Mouse (Mus musculus) lung, embryonic 14.5 days (tissue): ENCODE results near the gene Trappc4. TPM values are rescaled to one million over a fixed set of nuclear protein-coding genes. Genes with fewer than 3 reads are reported as not detected.

Experiments used
- ATAC-seq: fragments of 200-750 bp; cut with Nextera tagmentation; 2 replicates; pipeline ENCODE4 v1.8.0; 2017; ENCODE audit warnings: mild to moderate bottlenecking, moderate TSS enrichment, moderate library complexity; ENCODE audit not compliant: insufficient read depth
- DNase-seq: peaks from one replicate; pipeline ENCODE4 v3.0.0-alpha.2; 2015
- H3K27ac ChIP-seq: fragments of 300-500 bp; sonication (generic); 2 replicates; pipeline ENCODE4 v1.5.1; 2014; ENCODE audit warnings: low read depth, mild to moderate bottlenecking, moderate library complexity
- H3K27me3 ChIP-seq: fragments of 300-500 bp; sonication (generic); 2 replicates; pipeline ENCODE4 v1.6.1; 2014; ENCODE audit warnings: low read length, control low read depth; ENCODE audit not compliant: insufficient read depth
- H3K36me3 ChIP-seq: fragments of 300-500 bp; sonication (generic); 2 replicates; pipeline ENCODE4 v1.6.1; 2014; ENCODE audit warnings: control low read depth; ENCODE audit not compliant: insufficient read depth
- H3K4me1 ChIP-seq: fragments of 300-500 bp; sonication (generic); 2 replicates; pipeline ENCODE4 v1.6.1; 2014; ENCODE audit warnings: antibody characterized with exemption, control low read depth; ENCODE audit not compliant: insufficient read depth
- H3K4me2 ChIP-seq: fragments of 300-500 bp; sonication (generic); 2 replicates; pipeline ENCODE4 v1.6.1; 2014; ENCODE audit warnings: mild to moderate bottlenecking
- H3K4me3 ChIP-seq: fragments of 300-500 bp; sonication (generic); 2 replicates; pipeline ENCODE4 v1.5.1; 2014; ENCODE audit warnings: low read depth, low read length
- H3K9ac ChIP-seq: fragments of 300-500 bp; sonication (generic); 2 replicates; pipeline ENCODE4 v1.6.1; 2014
- H3K9me3 ChIP-seq: fragments of 300-500 bp; sonication (generic); 2 replicates; pipeline ENCODE4 v1.6.1; 2016; ENCODE audit warnings: low read depth, low read length, control low read depth
- CTCF ChIP-seq: IDR thresholded peaks from 2 replicates; pipeline ENCODE4 v1.5.1; 2016; ENCODE audit warnings: antibody characterized with exemption, low read depth
- WGBS: fragments of 180-500 bp; shearing (Covaris S2); extraction: QIAGEN DNeasy Blood & Tissue Kit; methylation state at CpG from one replicate; pipeline ENCODE4 v1.1.7; 2014; 5-methylcytosine and 5-hydroxymethylcytosine counted together
- polyA plus RNA-seq: library from polyadenylated mRNA; unstranded; fragments of >200 nt; fragmentation: Nextera tagmentation; extraction: Ambion mirVana; gene quantifications from 2 replicates; pipeline ENCODE4 v1.2.1, GENCODE M21; 2014

The Trappc4 gene
- polyA plus RNA-seq, 1 experiment from 2014 or later = 121 TPM

GRCm38 (mm10) chr9:44407752-44408097 lies 325 bp upstream of the Trappc4 start:
- H3K27me3 ChIP-seq = no peaks in the 10 kb centered on the region
- no peaks in the 10 kb centered on the region for H3K9me3 ChIP-seq
- DNase-seq = no peak
- H3K4me2 ChIP-seq = peak overlapping the region; percentile 82
- WGBS = 0% methylated on average over 24 of the region's 24 CpGs
- no peak for TF ChIP-seq CTCF
- peak overlapping the region; percentile 91 for H3K9ac ChIP-seq
- no peaks in the 10 kb centered on the region for H3K4me1 ChIP-seq
- no peak for ATAC-seq
- H3K4me3 ChIP-seq = peak overlapping the region; percentile 84
- peak overlapping the region; percentile 94 for H3K27ac ChIP-seq
- H3K36me3 ChIP-seq = peaks cover 70% of the 10 kb centered on the region

DNA sequence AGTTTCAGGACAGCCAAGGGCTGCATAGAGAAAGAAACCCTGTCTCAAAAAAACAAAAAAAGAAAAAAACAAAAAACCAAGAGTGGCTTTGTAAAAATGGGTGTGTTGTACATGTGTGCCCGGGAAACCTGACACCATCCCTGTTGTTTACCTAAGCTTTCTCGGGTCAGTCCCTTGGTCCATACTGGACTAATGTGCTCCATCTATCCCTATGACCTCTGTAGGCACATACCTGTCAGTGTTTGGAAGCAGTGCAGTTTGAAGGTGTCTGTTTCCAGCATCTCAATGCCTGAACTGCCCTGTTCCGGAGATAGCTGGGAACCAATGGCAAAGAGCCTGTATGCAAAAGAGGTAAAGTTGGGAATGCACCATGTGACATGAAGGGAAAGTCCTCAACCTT lies 2.4 kb downstream of the Trappc4 start:
- H3K4me2 ChIP-seq = no peak overlapping the region
- no peak overlapping the region for H3K4me3 ChIP-seq
- no peaks in the 10 kb centered on the region for H3K27me3 ChIP-seq
- no peak for ATAC-seq
- peaks cover 72% of the 10 kb centered on the region for H3K36me3 ChIP-seq
- H3K27ac ChIP-seq = no peak overlapping the region
- no peak for DNase-seq
- H3K9me3 ChIP-seq = no peaks in the 10 kb centered on the region
- WGBS = 59% methylated on average over 3 of the region's 3 CpGs
- H3K4me1 ChIP-seq = no peaks in the 10 kb centered on the region
- no peak for TF ChIP-seq CTCF
- no peak overlapping the region for H3K9ac ChIP-seq

DNA sequence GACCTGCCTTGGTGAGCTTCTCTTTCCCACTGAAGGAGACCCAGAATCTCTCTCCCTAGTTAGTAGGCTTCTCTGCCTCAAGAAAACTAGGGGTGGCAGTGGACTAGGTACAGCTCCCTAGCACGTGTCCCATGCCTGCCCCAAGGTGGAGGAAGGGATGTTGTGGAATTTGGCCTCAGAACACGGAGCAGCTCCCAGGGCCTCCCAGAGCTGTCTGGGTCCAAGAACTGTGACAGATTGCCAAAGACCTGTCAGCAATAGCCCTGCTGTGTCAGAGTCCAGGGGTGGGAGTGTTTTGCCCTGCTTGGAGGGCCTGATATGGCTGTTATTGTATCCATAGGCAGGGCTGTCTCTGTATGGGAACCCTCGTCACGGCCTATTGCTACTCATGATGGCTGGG lies 6.3 kb downstream of the Trappc4 start:
- H3K9ac ChIP-seq = no peak overlapping the region
- 80% methylated on average over 4 of the region's 4 CpGs for WGBS
- DNase-seq (no peak), ATAC-seq (no peak)
- H3K9me3 ChIP-seq = no peaks in the 10 kb centered on the region
- H3K27me3 ChIP-seq = 0 out of 2 replicates have a peak, but pooled peaks cover 3% of the 10 kb centered on the region
- H3K27ac ChIP-seq = no peak overlapping the region
- no peak overlapping the region for H3K4me2 ChIP-seq
- H3K36me3 ChIP-seq = peaks cover 70% of the 10 kb centered on the region
- H3K4me1 ChIP-seq = no peaks in the 10 kb centered on the region
- TF ChIP-seq CTCF = no peak
- no peak overlapping the region for H3K4me3 ChIP-seq

GRCm38 (mm10) chr9:44399795-44400114 lies 7.6 kb downstream of the Trappc4 start:
- no peaks in the 10 kb centered on the region for H3K9me3 ChIP-seq
- TF ChIP-seq CTCF = no peak

DNA sequence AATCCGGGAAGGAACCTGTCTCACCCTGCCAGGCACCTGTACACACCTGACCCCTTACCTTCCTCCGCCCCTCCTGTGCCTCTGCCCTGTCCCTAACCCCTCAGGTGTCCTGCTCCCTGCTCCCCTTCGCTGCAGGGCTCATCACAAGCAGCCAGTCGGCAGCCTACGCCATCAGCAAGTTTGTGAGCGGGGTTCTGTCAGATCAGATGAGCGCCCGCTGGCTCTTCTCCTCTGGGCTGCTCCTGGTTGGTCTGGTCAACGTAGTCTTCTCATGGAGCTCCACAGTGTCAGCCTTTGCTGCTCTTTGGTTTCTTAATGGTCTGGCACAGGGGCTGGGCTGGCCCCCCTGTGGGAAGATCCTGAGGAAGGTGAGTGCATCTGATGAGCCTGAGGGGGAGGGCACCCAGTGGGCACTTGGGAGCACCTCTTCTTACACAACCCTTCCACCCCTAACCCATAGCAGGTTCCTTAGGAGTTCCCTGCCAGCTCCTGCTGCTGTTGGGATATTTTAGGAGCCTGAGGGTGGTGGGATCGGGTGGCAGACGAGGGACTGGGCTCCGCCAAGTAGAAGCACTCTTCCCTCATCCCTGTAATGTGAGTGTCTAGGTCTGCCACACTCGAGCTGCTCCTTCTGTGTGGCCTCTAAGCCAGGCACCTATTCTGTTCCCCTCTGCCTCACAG lies 8.1 kb downstream of the Trappc4 start:
- TF ChIP-seq CTCF = no peak
- H3K4me1 ChIP-seq = no peaks in the 10 kb centered on the region
- no peak overlapping the region for H3K4me2 ChIP-seq
- H3K4me3 ChIP-seq = no peak overlapping the region
- no peak for DNase-seq
- no peak overlapping the region for H3K27ac ChIP-seq
- ATAC-seq = no peak
- peaks cover 55% of the 10 kb centered on the region for H3K36me3 ChIP-seq
- H3K9ac ChIP-seq = no peak overlapping the region
- H3K27me3 ChIP-seq = 0 out of 2 replicates have a peak, but pooled peaks cover 3% of the 10 kb centered on the region
- WGBS = 80% methylated on average over 13 of the region's 13 CpGs
- no peaks in the 10 kb centered on the region for H3K9me3 ChIP-seq

More at GRCm38 (mm10) chr9:44399795-44400114, 7.6 kb downstream of the Trappc4 start:
- DNase-seq (no peak), ATAC-seq (no peak)
- no peak overlapping the region for H3K4me2 ChIP-seq
- H3K27me3 ChIP-seq = 0 out of 2 replicates have a peak, but pooled peaks cover 3% of the 10 kb centered on the region
- no peak overlapping the region for H3K9ac ChIP-seq
- H3K4me3 ChIP-seq = no peak overlapping the region
- H3K27ac ChIP-seq = no peak overlapping the region
- WGBS = 94% methylated on average over 6 of the region's 6 CpGs
- H3K36me3 ChIP-seq = peaks cover 60% of the 10 kb centered on the region
- no peaks in the 10 kb centered on the region for H3K4me1 ChIP-seq

DNA sequence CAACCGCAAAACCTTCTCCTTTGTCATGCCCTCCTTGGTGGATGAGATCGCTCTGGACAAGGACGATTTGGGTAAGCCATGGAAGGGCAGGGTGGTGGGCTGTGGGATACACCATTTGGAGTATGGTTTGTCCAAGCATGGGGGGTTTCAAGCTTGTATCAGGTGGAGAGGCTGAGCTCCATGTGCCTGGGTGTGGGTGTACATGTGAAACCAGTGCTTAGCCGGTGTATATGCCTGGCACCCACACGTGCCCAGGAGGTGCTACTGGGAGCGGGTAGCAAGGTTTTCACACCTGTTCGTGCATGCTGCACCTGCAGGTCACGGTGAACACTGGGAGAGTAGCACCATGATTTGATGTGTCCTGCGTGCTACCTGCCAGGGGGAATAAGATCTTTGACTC lies 8.8 kb downstream of the Trappc4 start:
- ATAC-seq (no peak), DNase-seq (no peak)
- H3K9me3 ChIP-seq = no peaks in the 10 kb centered on the region
- H3K4me3 ChIP-seq = peak overlapping the region; percentile 79; the same call in 1 of the 2 replicates
- TF ChIP-seq CTCF = no peak
- H3K4me2 ChIP-seq = peak overlapping the region; percentile 96; the same call in 1 of the 2 replicates
- peaks cover 48% of the 10 kb centered on the region for H3K36me3 ChIP-seq
- H3K27me3 ChIP-seq = 0 out of 2 replicates have a peak, but pooled peaks cover 3% of the 10 kb centered on the region
- H3K27ac ChIP-seq = no peak overlapping the region
- WGBS = 75% methylated on average over 9 of the region's 9 CpGs
- no peaks in the 10 kb centered on the region for H3K4me1 ChIP-seq
- H3K9ac ChIP-seq = no peak overlapping the region

DNA sequence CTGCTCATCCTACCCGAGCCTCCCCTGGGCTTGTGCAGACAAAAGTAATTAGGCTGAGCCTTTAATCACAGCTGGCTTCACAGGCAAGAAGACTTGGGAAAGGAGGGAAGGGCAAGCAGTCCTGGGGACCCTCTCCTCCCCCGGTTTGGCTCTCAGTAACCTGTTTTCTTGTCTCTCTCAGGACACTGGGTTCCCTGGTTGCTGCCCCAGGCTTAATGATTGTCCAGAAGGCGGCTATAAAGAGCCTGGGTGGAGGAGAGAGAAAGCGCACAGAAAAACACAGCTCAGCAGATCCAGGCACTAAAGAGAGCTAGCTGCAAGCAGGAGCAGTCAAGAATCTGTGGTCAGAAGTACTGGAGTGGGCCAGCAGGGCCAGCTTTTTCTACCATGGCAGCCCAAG lies 9.3 kb downstream of the Trappc4 start:
- DNase-seq (no peak), ATAC-seq (no peak)
- Histone ChIP-seq H3K4me2 (peak overlapping the region; percentile 96), H3K4me1 (no peaks in the 10 kb centered on the region), H3K27ac (no peak overlapping the region), H3K27me3 (0 out of 2 replicates have a peak, but pooled peaks cover 3% of the 10 kb centered on the region), H3K36me3 (peaks cover 43% of the 10 kb centered on the region), H3K4me3 (peak overlapping the region; percentile 79), H3K9ac (peak overlapping the region; percentile 76; the same call in 1 of the 2 replicates), H3K9me3 (no peaks in the 10 kb centered on the region)
- 22% methylated on average over 4 of the region's 4 CpGs for WGBS
- TF ChIP-seq CTCF = no peak
